Mouse (Mus musculus) cerebellum, adult 2 months (tissue): Measurements from ENCODE around the gene Phf11b.

Experiments used
- CTCF ChIP-seq: fragments of 200-500 bp; IDR thresholded peaks from 2 replicates; pipeline ENCODE4 v1.5.1; 2011; ENCODE audit warnings: low read depth, mild to moderate bottlenecking, control low read depth, low read length, moderate library complexity, borderline replicate concordance; ENCODE audit not compliant: insufficient read depth
- POLR2A ChIP-seq: fragments of 200-500 bp; IDR thresholded peaks from 2 replicates; pipeline ENCODE4 v1.6.1; 2011; ENCODE audit warnings: low read length, control low read depth, borderline replicate concordance; ENCODE audit not compliant: insufficient read depth

DNA sequence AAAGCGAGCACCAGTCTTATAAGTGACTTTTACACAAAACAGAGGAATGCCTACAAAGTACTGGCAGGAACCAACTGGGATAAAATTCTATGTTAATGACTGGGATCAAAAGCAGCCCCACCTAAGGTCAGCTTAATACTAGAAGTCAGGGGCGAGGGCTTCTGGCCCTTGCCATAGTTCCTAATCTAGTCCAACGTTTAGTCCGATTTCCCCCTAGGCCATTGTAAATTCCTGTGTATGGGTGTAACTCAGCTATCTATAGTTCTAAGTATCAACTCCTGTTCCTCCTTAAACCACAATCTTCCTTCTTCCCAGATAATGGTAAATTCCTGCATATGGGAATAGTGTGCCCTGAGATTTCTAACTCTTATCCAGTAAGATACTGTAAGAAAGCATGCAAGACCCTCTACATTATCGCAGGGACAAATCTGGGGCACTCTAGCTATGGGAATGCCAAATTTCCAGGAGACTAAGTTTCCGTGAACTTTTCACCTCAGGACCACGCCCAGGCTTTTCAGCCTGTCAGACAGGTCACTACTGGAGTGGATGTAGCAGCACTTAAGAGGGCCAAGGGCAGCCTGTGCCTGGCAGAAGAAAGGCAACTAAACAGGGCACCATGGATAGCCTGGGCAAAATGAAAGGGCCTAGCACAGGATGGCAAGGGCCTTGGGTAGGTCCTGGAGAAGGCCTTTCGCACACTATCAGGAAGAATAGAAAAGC lies 25.4 kb upstream of the Phf11b start:
- no peak for TF ChIP-seq POLR2A
- TF ChIP-seq CTCF = no peak
